Mouse (Mus musculus): ENCODE results near the gene Mrc1. TPM values are rescaled to one million over a fixed set of nuclear protein-coding genes. Genes with fewer than 3 reads are reported as not detected.

Mrc1 gene
- 5.7 and 14.3 TPM in 2 replicates for polyA plus RNA-seq (2012; rRNA removed; ENCODE audit: low replicate concordance)

DNA sequence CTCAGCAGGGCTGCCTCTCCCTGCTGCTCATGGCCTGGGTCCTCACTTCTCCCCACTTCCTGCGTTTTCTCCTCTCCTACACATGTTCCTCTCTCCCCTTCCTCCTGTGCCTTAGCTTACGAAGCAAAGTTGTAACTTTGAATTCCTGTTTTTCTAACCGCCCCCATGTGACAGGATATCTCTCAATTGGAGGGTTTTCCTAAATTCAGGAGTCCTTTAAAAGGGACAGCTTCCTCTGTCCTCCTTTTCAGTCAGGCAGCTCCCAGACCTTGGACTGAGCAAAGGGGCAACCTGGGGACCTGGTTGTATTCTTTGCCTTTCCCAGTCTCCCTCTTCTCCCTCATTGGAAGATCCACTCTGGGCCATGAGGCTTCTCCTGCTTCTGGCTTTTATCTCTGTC is at the start of gene Mrc1:
TSS of gene Mrc1 (plus strand) at position 244 of the 400 bp plus-strand sequence.

Other genes starting within 250 kb of the Mrc1 start
- gene Hacd1, start 173.3 kb upstream of the Mrc1 start, polyA plus RNA-seq (2012; rRNA removed; ENCODE audit: low replicate concordance), result 40.1 and 59.3 TPM in 2 replicates
- 10.1 and 17.2 TPM in 2 replicates for gene Stam, start 155.3 kb upstream of the Mrc1 start, polyA plus RNA-seq (2012; rRNA removed; ENCODE audit: low replicate concordance)
- gene Tmem236, start 54.9 kb upstream of the Mrc1 start, polyA plus RNA-seq (2012; rRNA removed; ENCODE audit: low replicate concordance), result 0.06 TPM in 1 of 2 replicates, not detected in the other
- 0.06 TPM in 1 of 2 replicates, not detected in the other for gene Slc39a12, start 158.9 kb downstream of the Mrc1 start, polyA plus RNA-seq (2012; rRNA removed; ENCODE audit: low replicate concordance)

All from mammary gland, adult 2 months (tissue).